Mouse (Mus musculus): ENCODE measurements at regions not wholly inside any gene's neighbourhood (a gene's known extent, or its start where the extent isn't known, plus 50 kb on each side); places are given as distances from the start of the nearest gene placed in this dataset.

GRCm38 (mm10) chr12:35429473-35429872 lies 105.4 kb downstream of the Ahr start:
- 81% methylated on average over 1 of the region's 1 CpGs for WGBS
- H3K27ac ChIP-seq (ENCODE audit: control insufficient read depth, insufficient read depth, low read depth, low read length, poor library complexity) = no peak overlapping the region
- TF ChIP-seq POLR2A (IDR thresholded peaks at IDR 0.05; ENCODE audit: borderline replicate concordance, control insufficient read depth, low read depth, low read length) (no peak), CTCF (IDR thresholded peaks at IDR 0.05; ENCODE audit: control insufficient read depth, insufficient read depth, low read length) (no peak)
- no peak overlapping the region for H3K4me3 ChIP-seq (replicated peaks; ENCODE audit: control insufficient read depth, low read depth, low read length)
- H3K4me1 ChIP-seq (ENCODE audit: control insufficient read depth, insufficient read depth, low read length) = no peaks in the 10 kb centered on the region

GRCm38 (mm10) chr12:35419206-35419605 lies 115.6 kb downstream of the Ahr start:
- 83% methylated on average over 2 of the region's 2 CpGs for WGBS
- H3K27ac ChIP-seq (ENCODE audit: control insufficient read depth, insufficient read depth, low read depth, low read length, poor library complexity) = no peak overlapping the region
- H3K4me3 ChIP-seq (replicated peaks; ENCODE audit: control insufficient read depth, low read depth, low read length) = no peak overlapping the region
- no peaks in the 10 kb centered on the region for H3K4me1 ChIP-seq (ENCODE audit: control insufficient read depth, insufficient read depth, low read length)
- TF ChIP-seq POLR2A (IDR thresholded peaks at IDR 0.05; ENCODE audit: borderline replicate concordance, control insufficient read depth, low read depth, low read length) (no peak), CTCF (IDR thresholded peaks at IDR 0.05; ENCODE audit: control insufficient read depth, insufficient read depth, low read length) (no peak)

DNA sequence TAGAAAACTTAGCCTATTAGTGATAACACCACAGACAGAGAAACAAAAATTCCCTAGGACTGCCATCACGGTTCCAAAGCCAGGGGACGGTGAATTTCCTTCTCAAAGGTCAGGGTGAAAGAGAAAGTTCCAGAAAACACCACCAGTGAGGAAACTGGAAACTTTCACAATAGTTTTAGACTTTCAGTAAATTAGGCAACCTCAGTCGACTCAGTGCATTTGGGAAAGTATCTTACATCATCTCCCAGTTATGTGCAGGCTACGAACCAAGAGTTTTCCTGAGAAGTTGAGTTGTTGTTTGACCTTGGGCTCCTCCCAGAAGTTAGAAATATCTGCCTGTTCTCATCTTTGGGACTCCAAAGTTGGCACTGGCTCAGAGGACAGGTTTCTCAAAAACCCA lies 116.9 kb downstream of the Ahr start:
- H3K4me3 ChIP-seq (replicated peaks; ENCODE audit: control insufficient read depth, low read depth, low read length) = no peak overlapping the region
- WGBS = 30% methylated on average over 4 of the region's 4 CpGs
- H3K27ac ChIP-seq (ENCODE audit: control insufficient read depth, insufficient read depth, low read depth, low read length, poor library complexity) = no peak overlapping the region
- TF ChIP-seq CTCF (IDR thresholded peaks at IDR 0.05; ENCODE audit: control insufficient read depth, insufficient read depth, low read length) (no peak), POLR2A (IDR thresholded peaks at IDR 0.05; ENCODE audit: borderline replicate concordance, control insufficient read depth, low read depth, low read length) (no peak)
- H3K4me1 ChIP-seq (ENCODE audit: control insufficient read depth, insufficient read depth, low read length) = no peaks in the 10 kb centered on the region

GRCm38 (mm10) chr12:35416583-35416982 lies 118.3 kb downstream of the Ahr start:
- Histone ChIP-seq H3K27ac (ENCODE audit: control insufficient read depth, insufficient read depth, low read depth, low read length, poor library complexity) (no peak overlapping the region), H3K4me3 (replicated peaks; ENCODE audit: control insufficient read depth, low read depth, low read length) (no peak overlapping the region), H3K4me1 (ENCODE audit: control insufficient read depth, insufficient read depth, low read length) (no peaks in the 10 kb centered on the region)
- WGBS = 79% methylated on average over 5 of the region's 5 CpGs
- TF ChIP-seq CTCF (IDR thresholded peaks at IDR 0.05; ENCODE audit: control insufficient read depth, insufficient read depth, low read length) = no peak
- no peak for TF ChIP-seq POLR2A (IDR thresholded peaks at IDR 0.05; ENCODE audit: borderline replicate concordance, control insufficient read depth, low read depth, low read length)

DNA sequence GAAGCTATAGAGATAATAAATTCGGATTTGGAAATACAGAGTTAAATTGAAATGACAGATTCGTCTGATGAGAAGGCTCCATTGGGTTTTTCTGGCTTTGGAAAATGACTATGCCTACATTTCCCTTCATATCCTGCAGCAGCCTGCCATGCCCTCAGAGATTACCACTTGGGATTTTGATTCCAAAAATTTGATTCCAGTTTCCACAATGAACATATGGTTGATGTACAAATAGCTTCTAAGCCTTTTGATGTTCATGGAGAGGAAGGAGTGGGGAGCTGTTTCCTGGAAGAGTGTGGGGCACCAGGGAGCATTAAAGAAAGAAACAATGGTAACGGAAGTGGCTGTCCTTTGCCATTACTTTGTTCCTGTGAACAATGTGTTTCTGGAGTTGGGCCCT lies 122.1 kb downstream of the Ahr start:
- H3K4me3 ChIP-seq (replicated peaks; ENCODE audit: control insufficient read depth, low read depth, low read length) = no peak overlapping the region
- 84% methylated on average over 3 of the region's 3 CpGs for WGBS
- no peaks in the 10 kb centered on the region for H3K4me1 ChIP-seq (ENCODE audit: control insufficient read depth, insufficient read depth, low read length)
- no peak for TF ChIP-seq CTCF (IDR thresholded peaks at IDR 0.05; ENCODE audit: control insufficient read depth, insufficient read depth, low read length)
- no peak for TF ChIP-seq POLR2A (IDR thresholded peaks at IDR 0.05; ENCODE audit: borderline replicate concordance, control insufficient read depth, low read depth, low read length)
- no peak overlapping the region for H3K27ac ChIP-seq (ENCODE audit: control insufficient read depth, insufficient read depth, low read depth, low read length, poor library complexity)

DNA sequence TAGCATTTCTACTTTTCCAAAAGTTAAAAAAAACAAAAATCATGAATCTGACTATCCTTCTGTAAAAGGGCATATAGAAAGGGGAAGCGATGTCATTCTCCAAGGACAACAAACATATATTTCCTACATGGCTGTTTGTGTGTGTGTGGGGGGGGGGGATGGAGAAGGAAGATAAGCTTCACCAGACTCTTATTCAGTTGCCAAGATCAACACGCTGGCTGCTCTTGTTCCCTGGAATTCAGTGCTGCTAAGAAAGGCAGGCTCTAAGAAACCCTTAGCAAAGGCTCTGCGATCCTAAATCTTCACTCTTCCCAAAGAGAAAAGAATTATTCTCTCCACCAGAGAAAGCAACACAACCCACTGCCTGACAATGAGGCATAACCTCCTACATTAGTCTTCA lies 126.4 kb downstream of the Ahr start:
- H3K4me3 ChIP-seq (replicated peaks; ENCODE audit: control insufficient read depth, low read depth, low read length) = no peak overlapping the region
- H3K4me1 ChIP-seq (ENCODE audit: control insufficient read depth, insufficient read depth, low read length) = no peaks in the 10 kb centered on the region
- no peak for TF ChIP-seq POLR2A (IDR thresholded peaks at IDR 0.05; ENCODE audit: borderline replicate concordance, control insufficient read depth, low read depth, low read length)
- TF ChIP-seq CTCF (IDR thresholded peaks at IDR 0.05; ENCODE audit: control insufficient read depth, insufficient read depth, low read length) = no peak
- no peak overlapping the region for H3K27ac ChIP-seq (ENCODE audit: control insufficient read depth, insufficient read depth, low read depth, low read length, poor library complexity)
- WGBS = 86% methylated on average over 3 of the region's 3 CpGs

DNA sequence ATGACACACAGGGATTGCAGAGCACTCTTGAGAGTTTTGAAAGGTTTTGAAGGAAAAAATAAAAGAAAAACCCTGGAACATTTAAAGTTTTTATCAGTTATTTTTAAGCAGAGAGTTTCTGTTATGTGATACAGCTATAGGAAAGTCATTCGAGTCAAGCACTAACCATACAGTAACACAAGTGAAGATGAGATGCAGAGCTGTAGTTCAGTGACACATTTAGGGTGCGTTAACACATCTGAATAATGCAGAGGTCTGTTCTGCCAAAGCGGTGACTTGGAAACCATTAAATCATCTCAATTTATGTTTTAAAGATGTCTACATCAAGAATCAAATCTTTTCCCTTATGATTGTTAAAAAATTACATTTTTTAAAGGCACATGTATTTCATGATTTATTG lies 126.8 kb downstream of the Ahr start:
- no peak overlapping the region for H3K27ac ChIP-seq (ENCODE audit: control insufficient read depth, insufficient read depth, low read depth, low read length, poor library complexity)
- no peak overlapping the region for H3K4me3 ChIP-seq (replicated peaks; ENCODE audit: control insufficient read depth, low read depth, low read length)
- no peaks in the 10 kb centered on the region for H3K4me1 ChIP-seq (ENCODE audit: control insufficient read depth, insufficient read depth, low read length)
- WGBS = 83% methylated on average over 3 of the region's 3 CpGs
- TF ChIP-seq POLR2A (IDR thresholded peaks at IDR 0.05; ENCODE audit: borderline replicate concordance, control insufficient read depth, low read depth, low read length) (no peak), CTCF (IDR thresholded peaks at IDR 0.05; ENCODE audit: control insufficient read depth, insufficient read depth, low read length) (no peak)

GRCm38 (mm10) chr12:35401853-35402252 lies 133.0 kb downstream of the Ahr start:
- Histone ChIP-seq H3K27ac (ENCODE audit: control insufficient read depth, insufficient read depth, low read depth, low read length, poor library complexity) (no peak overlapping the region), H3K4me3 (replicated peaks; ENCODE audit: control insufficient read depth, low read depth, low read length) (no peak overlapping the region), H3K4me1 (ENCODE audit: control insufficient read depth, insufficient read depth, low read length) (no peaks in the 10 kb centered on the region)
- no peak for TF ChIP-seq CTCF (IDR thresholded peaks at IDR 0.05; ENCODE audit: control insufficient read depth, insufficient read depth, low read length)
- TF ChIP-seq POLR2A (IDR thresholded peaks at IDR 0.05; ENCODE audit: borderline replicate concordance, control insufficient read depth, low read depth, low read length) = no peak
- 61% methylated on average over 2 of the region's 2 CpGs for WGBS

GRCm38 (mm10) chr12:35401219-35401618 lies 133.6 kb downstream of the Ahr start:
- Histone ChIP-seq H3K4me3 (replicated peaks; ENCODE audit: control insufficient read depth, low read depth, low read length) (no peak overlapping the region), H3K4me1 (ENCODE audit: control insufficient read depth, insufficient read depth, low read length) (no peaks in the 10 kb centered on the region), H3K27ac (ENCODE audit: control insufficient read depth, insufficient read depth, low read depth, low read length, poor library complexity) (no peak overlapping the region)
- TF ChIP-seq CTCF (IDR thresholded peaks at IDR 0.05; ENCODE audit: control insufficient read depth, insufficient read depth, low read length) = no peak
- TF ChIP-seq POLR2A (IDR thresholded peaks at IDR 0.05; ENCODE audit: borderline replicate concordance, control insufficient read depth, low read depth, low read length) = no peak
- 83% methylated on average over 2 of the region's 2 CpGs for WGBS

All from bone marrow, adult 2 months (tissue).